Mouse (Mus musculus) MEL (cell line): ENCODE measurements at regions not wholly inside any gene's neighbourhood (a gene's known extent, or its start where the extent isn't known, plus 50 kb on each side); places are given as distances from the start of the nearest gene placed in this dataset.

Source experiments
- DNase-seq: peaks from one replicate; pipeline ENCODE4 v3.0.0; 2011; ENCODE audit warnings: low read depth, low spot score
- H3K27ac ChIP-seq: 2 replicates; pipeline ENCODE4 v1.5.1; 2012; ENCODE audit warnings: low read depth, mild to moderate bottlenecking, control low read depth, low read length, moderate library complexity; ENCODE audit not compliant: control insufficient read depth
- H3K27me3 ChIP-seq, 2 experiments: fragments of 150-350 bp in 1 of 2; sonication (generic) in 1 of 2; 2 replicates each; pipeline ENCODE4 v1.6.1; 2012; ENCODE audit warnings: low read length in 2 of 2, mild to moderate bottlenecking in 2 of 2, improper control_type of control experiment in 1 of 2, moderate library complexity in 1 of 2; ENCODE audit not compliant: insufficient read depth in 2 of 2, control insufficient read depth in 1 of 2
- H3K36me3 ChIP-seq, 2 experiments: 2 replicates each; pipeline ENCODE4 v1.6.1; 2012 to 2014; ENCODE audit warnings: low read length in 2 of 2, improper control_type of control experiment in 1 of 2, inconsistent platforms in 1 of 2, mild to moderate bottlenecking in 1 of 2; ENCODE audit not compliant: insufficient read depth in 2 of 2, control insufficient read depth in 1 of 2
- H3K4me1 ChIP-seq, 2 experiments: fragments of 150-350 bp in 1 of 2; sonication (generic) in 1 of 2; 2 replicates each; pipeline ENCODE4 v1.6.1; 2012; ENCODE audit warnings: low read length in 2 of 2, improper control_type of control experiment in 1 of 2, mild to moderate bottlenecking in 1 of 2; ENCODE audit not compliant: insufficient read depth in 2 of 2, control insufficient read depth in 1 of 2
- H3K4me3 ChIP-seq, 2 experiments: fragments of 150-350 bp in 1 of 2; sonication (generic) in 1 of 2; 2 replicates each; pipeline ENCODE4 v1.5.1; 2012; ENCODE audit warnings: low read depth in 2 of 2, low read length in 2 of 2, mild to moderate bottlenecking in 2 of 2, moderate library complexity in 2 of 2, control low read depth in 1 of 2, improper control_type of control experiment in 1 of 2; ENCODE audit not compliant: control insufficient read depth in 1 of 2, insufficient read depth in 1 of 2
- H3K79me2 ChIP-seq: 2 replicates; pipeline ENCODE4 v1.6.1; 2012; ENCODE audit warnings: mild to moderate bottlenecking, low read length, moderate library complexity; ENCODE audit not compliant: control insufficient read depth, poor library complexity, insufficient read depth
- H3K9ac ChIP-seq: 2 replicates; pipeline ENCODE4 v1.6.1; 2012; ENCODE audit warnings: low read depth, mild to moderate bottlenecking, control low read depth, low read length, moderate library complexity; ENCODE audit not compliant: control insufficient read depth, poor library complexity, severe bottlenecking
- H3K9me3 ChIP-seq: fragments of 150-350 bp; sonication (generic); replicated peaks from 2 replicates; pipeline ENCODE4 v1.6.1; 2012; ENCODE audit warnings: mild to moderate bottlenecking, low read length, improper control_type of control experiment, moderate library complexity; ENCODE audit not compliant: insufficient read depth
- CTCF ChIP-seq, 3 experiments: IDR thresholded peaks in 2 of 3; conservative IDR thresholded peaks in 1 of 3; 2 replicates each; pipeline ENCODE4 v1.5.1; 2011 to 2012; ENCODE audit warnings: low read length in 3 of 3, low read depth in 2 of 3, mild to moderate bottlenecking in 2 of 3, improper control_type of control experiment in 1 of 3, inconsistent platforms in 1 of 3, mixed read lengths in 1 of 3, moderate library complexity in 1 of 3; ENCODE audit not compliant: control insufficient read depth in 1 of 3, insufficient read depth in 1 of 3, poor library complexity in 1 of 3, severe bottlenecking in 1 of 3
- E2F4 ChIP-seq: IDR thresholded peaks from 2 replicates; pipeline ENCODE4 v1.6.1; 2011; ENCODE audit warnings: low read depth, low read length, improper control_type of control experiment, borderline replicate concordance
- ETS1 ChIP-seq: IDR thresholded peaks from 2 replicates; pipeline ENCODE4 v1.6.1; 2012; ENCODE audit warnings: low read depth, mild to moderate bottlenecking, inconsistent platforms, low read length, improper control_type of control experiment, moderate library complexity
- GATA1 ChIP-seq: IDR thresholded peaks from 2 replicates; pipeline ENCODE4 v1.6.1; 2011; ENCODE audit warnings: low read depth, low read length, improper control_type of control experiment
- MXI1 ChIP-seq: IDR thresholded peaks from 2 replicates; pipeline ENCODE4 v1.6.1; 2011; ENCODE audit warnings: mild to moderate bottlenecking, low read depth, low read length, improper control_type of control experiment
- NRF1 ChIP-seq: IDR thresholded peaks from 2 replicates; pipeline ENCODE4 v1.6.1; 2014; ENCODE audit warnings: low read depth, mild to moderate bottlenecking, inconsistent platforms, low read length, improper control_type of control experiment, moderate library complexity; ENCODE audit not compliant: poor library complexity, insufficient read depth, severe bottlenecking
- RCOR1 ChIP-seq: IDR thresholded peaks from 2 replicates; pipeline ENCODE4 v1.6.1; 2012; ENCODE audit warnings: low read depth, mild to moderate bottlenecking, inconsistent platforms, low read length, improper control_type of control experiment
- SIN3A ChIP-seq: IDR thresholded peaks from 2 replicates; pipeline ENCODE4 v1.6.1; 2012; ENCODE audit warnings: low read length, improper control_type of control experiment, inconsistent platforms
- SMC3 ChIP-seq: IDR thresholded peaks from 2 replicates; pipeline ENCODE4 v1.6.1; 2011; ENCODE audit warnings: low read depth, low read length, improper control_type of control experiment
- TAL1 ChIP-seq: IDR thresholded peaks from 2 replicates; pipeline ENCODE4 v1.6.1; 2012; ENCODE audit warnings: mild to moderate bottlenecking, inconsistent platforms, low read length, moderate library complexity, mixed read lengths
- TBP ChIP-seq: IDR thresholded peaks from 2 replicates; pipeline ENCODE4 v1.8.0; 2011; ENCODE audit warnings: low read depth, low read length, improper control_type of control experiment
- USF2 ChIP-seq, 2 experiments: IDR thresholded peaks; 2 replicates each; pipeline ENCODE4 v1.6.1; 2011 to 2012; ENCODE audit warnings: improper control_type of control experiment in 2 of 2, low read length in 2 of 2, borderline replicate concordance in 1 of 2, inconsistent platforms in 1 of 2, low read depth in 1 of 2, mild to moderate bottlenecking in 1 of 2; ENCODE audit not compliant: insufficient read depth in 1 of 2
- ZC3H11A ChIP-seq: IDR thresholded peaks from 2 replicates; pipeline ENCODE4 v1.6.1; 2012; ENCODE audit warnings: low read depth, mild to moderate bottlenecking, inconsistent platforms, low read length, improper control_type of control experiment
- ZNF384 ChIP-seq: IDR thresholded peaks from 2 replicates; pipeline ENCODE4 v1.6.1; 2012; ENCODE audit warnings: low read depth, mild to moderate bottlenecking, inconsistent platforms, low read length, improper control_type of control experiment

GRCm38 (mm10) chr11:19767871-19768270 lies 156.3 kb upstream of the Spred2 start:
- DNase-seq: no peak
- Histone ChIP-seq H3K27me3 (peaks cover 8 to 22% of the 10 kb centered on the region in 2 experiments), H3K4me3 (no peak overlapping the region), H3K9ac (no peak overlapping the region), H3K27ac (no peak overlapping the region), H3K4me1 (no peaks in the 10 kb centered on the region), H3K79me2 (no peaks in the 10 kb centered on the region), H3K9me3 (no peaks in the 10 kb centered on the region), H3K36me3 (no peaks in the 10 kb centered on the region)
- TF ChIP-seq TAL1 (no peak), USF2 (IDR thresholded peaks at IDR 0.05; ENCODE audit: borderline replicate concordance in 1 of 2, insufficient read depth in 1 of 2, low read depth in 1 of 2, low read length in 2 of 2) (no peak), ETS1 (no peak), TBP (no peak), NRF1 (no peak), RCOR1 (no peak), GATA1 (no peak), SMC3 (no peak)

DNA sequence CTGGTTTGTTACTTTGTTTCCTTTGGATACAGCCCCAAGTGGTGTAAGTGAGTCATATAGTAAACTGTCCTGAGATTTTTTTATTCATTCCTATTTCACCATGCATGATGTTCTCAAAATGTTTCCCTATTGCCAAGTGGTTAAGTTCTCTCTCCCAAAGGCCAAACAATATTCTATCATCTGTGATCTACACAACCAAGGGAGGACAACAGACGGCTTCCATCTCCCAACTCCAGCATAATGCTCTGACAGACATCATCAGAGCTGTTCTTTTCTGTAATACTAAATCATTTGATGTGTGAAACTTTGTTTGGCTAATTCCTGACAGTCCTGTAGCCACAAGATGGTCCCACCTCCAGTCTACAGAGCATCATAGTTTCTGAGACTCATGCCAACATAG lies 155.2 kb upstream of the Spred2 start:
- Histone ChIP-seq H3K4me3 (no peak overlapping the region), H3K9ac (no peak overlapping the region), H3K79me2 (no peaks in the 10 kb centered on the region), H3K27me3 (peaks cover 5 to 26% of the 10 kb centered on the region in 2 experiments), H3K27ac (no peak overlapping the region), H3K4me1 (no peaks in the 10 kb centered on the region), H3K9me3 (no peaks in the 10 kb centered on the region), H3K36me3 (no peaks in the 10 kb centered on the region)
- no peak for TF ChIP-seq MXI1
- TF ChIP-seq TBP: no peak
- TF ChIP-seq ZNF384: no peak
- no peak for TF ChIP-seq CTCF (IDR thresholded peaks at IDR 0.05 in 2 of 3, conservative IDR thresholded peaks at IDR 0.05 in 1 of 3; ENCODE audit: control insufficient read depth in 1 of 3, insufficient read depth in 1 of 3, low read depth in 2 of 3, low read length in 3 of 3, poor library complexity in 1 of 3, severe bottlenecking in 1 of 3)
- no peak for TF ChIP-seq TAL1
- TF ChIP-seq SIN3A: no peak
- no peak for TF ChIP-seq E2F4
- no peak for TF ChIP-seq ZC3H11A
- no peak for DNase-seq

DNA sequence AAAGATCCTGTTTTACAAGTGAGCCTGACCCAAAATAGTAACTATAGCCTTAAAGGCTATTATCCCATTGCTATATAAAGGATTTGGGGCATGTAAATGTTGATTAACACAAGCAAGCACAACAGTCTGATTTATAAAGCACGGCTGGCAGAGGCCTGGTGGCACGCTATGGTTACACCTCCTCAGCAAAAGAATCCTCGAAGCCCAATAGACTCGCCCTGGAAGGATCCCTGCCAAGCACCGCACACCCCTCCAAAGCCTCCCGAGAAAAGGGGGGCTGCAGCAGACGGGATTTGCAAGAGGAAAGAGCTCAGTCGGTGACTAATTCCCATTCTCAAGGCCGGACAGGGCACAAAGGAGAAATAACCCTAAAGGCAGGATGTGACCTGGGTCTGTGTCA lies 150.2 kb upstream of the Spred2 start:
- TF ChIP-seq TBP (no peak), SIN3A (no peak), CTCF (IDR thresholded peaks at IDR 0.05 in 2 of 3, conservative IDR thresholded peaks at IDR 0.05 in 1 of 3; ENCODE audit: control insufficient read depth in 1 of 3, insufficient read depth in 1 of 3, low read depth in 2 of 3, low read length in 3 of 3, poor library complexity in 1 of 3, severe bottlenecking in 1 of 3) (no peak)

More for the DNA sequence above, 150.2 kb upstream of the Spred2 start:
- Histone ChIP-seq H3K36me3 (no peaks in the 10 kb centered on the region), H3K9ac (no peak overlapping the region), H3K4me3 (no peak overlapping the region), H3K79me2 (no peaks in the 10 kb centered on the region), H3K27me3 (peaks cover 8 to 24% of the 10 kb centered on the region in 2 experiments), H3K27ac (no peak overlapping the region), H3K4me1 (no peaks in the 10 kb centered on the region), H3K9me3 (no peaks in the 10 kb centered on the region)
- no peak for DNase-seq
